Mouse (Mus musculus) ES-Bruce4 (cell line): ENCODE results near the gene Slc11a1.

ENCODE experiments used
- CTCF ChIP-seq: IDR thresholded peaks from one replicate; pipeline ENCODE4 v1.8.1; 2011; ENCODE audit warnings: low read depth, low read length
- EP300 ChIP-seq: IDR thresholded peaks from 2 replicates; pipeline ENCODE4 v1.6.1; 2011; ENCODE audit warnings: low read depth, low read length; ENCODE audit not compliant: insufficient read depth
- POLR2A ChIP-seq: IDR thresholded peaks from one replicate; pipeline ENCODE4 v1.8.1; 2011; ENCODE audit warnings: low read length; ENCODE audit not compliant: insufficient read depth

DNA sequence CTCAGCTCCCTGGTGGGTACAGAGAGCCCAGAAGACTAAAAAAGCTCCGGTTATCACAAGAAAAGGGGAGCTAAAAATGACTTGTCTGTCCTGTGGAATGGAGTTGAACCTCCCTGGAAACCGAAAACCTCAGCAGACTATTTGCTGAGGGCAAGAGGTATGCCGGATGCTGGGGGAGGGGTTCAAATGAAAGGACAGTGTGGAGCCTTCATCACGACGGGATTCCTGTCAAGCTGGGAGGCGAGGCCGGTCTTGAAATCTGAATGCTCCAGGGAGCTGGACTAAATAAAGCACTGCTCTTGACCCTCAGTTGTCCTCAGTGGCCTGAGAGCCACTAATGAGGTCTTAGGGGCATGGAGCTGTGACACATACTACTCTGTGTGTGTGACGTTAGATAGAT is 48.2 kb downstream of the Slc11a1 start:
- TF ChIP-seq EP300 (no peak), POLR2A (no peak), CTCF (no peak)
